Mouse (Mus musculus): ENCODE measurements around the gene Col6a3. TPM values are rescaled to one million over a fixed set of nuclear protein-coding genes. Genes with fewer than 3 reads are reported as not detected.

Gene Col6a3
- polyA plus RNA-seq, 1 experiment from 2014 or later: 3.0 TPM

- DNase-seq (ENCODE audit: low spot score): no peak
- WGBS: 89% methylated on average over 4 of the region's 4 CpGs
- H3K27me3 ChIP-seq (ENCODE audit: low read depth, poor library complexity, severe bottlenecking): no peaks in the 10 kb centered on the region
- H3K36me3 ChIP-seq: no peaks in the 10 kb centered on the region
- no peak overlapping the region for H3K27ac ChIP-seq (replicated peaks)
- H3K4me3 ChIP-seq: no peak overlapping the region
- no peaks in the 10 kb centered on the region for H3K4me1 ChIP-seq
- no peaks in the 10 kb centered on the region for H3K9me3 ChIP-seq (replicated peaks)
Measured at GRCm38 (mm10) chr1:90838657-90839056, 5.1 kb downstream of the Col6a3 start.

GRCm38 (mm10) chr1:90838221-90838620 is 5.5 kb downstream of the Col6a3 start:
- H3K36me3 ChIP-seq: no peaks in the 10 kb centered on the region
- no peaks in the 10 kb centered on the region for H3K4me1 ChIP-seq
- no peak overlapping the region for H3K27ac ChIP-seq (replicated peaks)
- no peaks in the 10 kb centered on the region for H3K27me3 ChIP-seq (ENCODE audit: low read depth, poor library complexity, severe bottlenecking)
- no peak for DNase-seq (ENCODE audit: low spot score)
- no peaks in the 10 kb centered on the region for H3K9me3 ChIP-seq (replicated peaks)
- H3K4me3 ChIP-seq: no peak overlapping the region
- 77% methylated on average over 12 of the region's 12 CpGs for WGBS

DNA sequence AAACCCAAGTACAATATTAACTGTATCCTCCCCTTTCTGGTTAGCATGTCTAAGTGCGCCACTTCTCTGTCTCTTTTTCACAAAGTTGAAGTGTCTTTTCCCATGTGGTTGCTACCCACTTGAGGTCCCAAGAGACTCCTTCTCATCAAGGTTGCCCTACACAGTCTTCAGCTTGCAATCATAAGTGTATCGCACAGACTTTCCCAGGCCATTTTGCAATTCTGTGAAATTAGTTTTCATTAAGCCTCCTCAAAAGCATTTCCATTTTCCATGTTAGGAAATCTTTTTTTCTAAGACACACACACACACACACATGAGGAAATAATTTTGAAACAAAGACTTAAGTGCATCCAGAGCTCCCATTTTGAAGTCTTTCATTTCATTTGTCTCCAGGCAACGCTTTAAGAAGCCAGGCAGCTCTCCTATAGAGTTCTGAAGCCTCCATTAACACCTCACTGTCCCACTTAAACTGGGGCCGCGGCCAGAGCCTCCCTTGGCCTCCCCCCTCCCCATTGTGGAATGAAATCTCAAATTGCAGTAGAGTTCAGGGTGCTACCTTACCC is 7.5 kb downstream of the Col6a3 start:
- Histone ChIP-seq H3K4me1 (no peaks in the 10 kb centered on the region), H3K9me3 (replicated peaks) (no peaks in the 10 kb centered on the region), H3K27ac (replicated peaks) (no peak overlapping the region), H3K27me3 (ENCODE audit: low read depth, poor library complexity, severe bottlenecking) (no peaks in the 10 kb centered on the region), H3K36me3 (no peaks in the 10 kb centered on the region), H3K4me3 (no peak overlapping the region)
- WGBS: 79% methylated on average over 5 of the region's 5 CpGs
- no peak for DNase-seq (ENCODE audit: low spot score)

GRCm38 (mm10) chr1:90834701-90835100 is 9.1 kb downstream of the Col6a3 start:
- Histone ChIP-seq H3K4me1 (no peaks in the 10 kb centered on the region), H3K4me3 (no peak overlapping the region), H3K9me3 (replicated peaks) (no peaks in the 10 kb centered on the region), H3K27ac (replicated peaks) (no peak overlapping the region), H3K36me3 (no peaks in the 10 kb centered on the region), H3K27me3 (ENCODE audit: low read depth, poor library complexity, severe bottlenecking) (no peaks in the 10 kb centered on the region)
- 69% methylated on average over 6 of the region's 6 CpGs for WGBS
- DNase-seq (ENCODE audit: low spot score): no peak

DNA sequence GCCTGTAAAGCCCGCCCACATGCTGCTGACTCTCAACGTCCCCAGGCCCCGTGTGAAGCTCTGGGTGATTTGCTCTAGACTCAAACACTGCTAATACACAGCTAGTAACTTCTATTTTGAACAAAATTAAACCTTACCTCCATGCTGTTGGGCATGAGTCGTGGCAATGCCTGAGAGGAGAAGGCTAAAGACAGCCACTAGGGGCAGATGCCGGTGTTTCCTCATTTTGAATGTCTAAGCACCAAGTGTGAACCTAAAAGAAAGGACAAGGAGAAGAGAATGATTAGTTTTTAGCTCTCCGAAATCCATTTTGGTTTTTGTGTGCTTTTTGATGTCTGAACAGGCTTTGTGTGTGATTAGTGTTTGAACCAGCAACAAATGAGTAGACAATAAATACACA is 13.8 kb downstream of the Col6a3 start:
- H3K9me3 ChIP-seq (replicated peaks): no peaks in the 10 kb centered on the region
- no peak for DNase-seq (ENCODE audit: low spot score)
- H3K36me3 ChIP-seq: no peaks in the 10 kb centered on the region
- 53% methylated on average over 6 of the region's 6 CpGs for WGBS
- H3K4me1 ChIP-seq: no peaks in the 10 kb centered on the region
- H3K4me3 ChIP-seq: no peak overlapping the region
- H3K27me3 ChIP-seq (ENCODE audit: low read depth, poor library complexity, severe bottlenecking): no peaks in the 10 kb centered on the region
- H3K27ac ChIP-seq (replicated peaks): no peak overlapping the region

GRCm38 (mm10) chr1:90813226-90813625 is 30.5 kb downstream of the Col6a3 start:
- DNase-seq (ENCODE audit: low spot score): peak; percentile 15
- no peak overlapping the region for H3K27ac ChIP-seq (replicated peaks)
- WGBS: 67% methylated on average over 15 of the region's 15 CpGs
- peaks cover 12% of the 10 kb centered on the region for H3K4me1 ChIP-seq
- H3K36me3 ChIP-seq: no peaks in the 10 kb centered on the region
- no peaks in the 10 kb centered on the region for H3K9me3 ChIP-seq (replicated peaks)
- H3K27me3 ChIP-seq (ENCODE audit: low read depth, poor library complexity, severe bottlenecking): no peaks in the 10 kb centered on the region
- no peak overlapping the region for H3K4me3 ChIP-seq

- DNase-seq (ENCODE audit: low spot score): no peak
- H3K4me3 ChIP-seq: no peak overlapping the region
- no peaks in the 10 kb centered on the region for H3K9me3 ChIP-seq (replicated peaks)
- no peaks in the 10 kb centered on the region for H3K36me3 ChIP-seq
- peaks cover 12% of the 10 kb centered on the region for H3K4me1 ChIP-seq
- no peaks in the 10 kb centered on the region for H3K27me3 ChIP-seq (ENCODE audit: low read depth, poor library complexity, severe bottlenecking)
- 76% methylated on average over 9 of the region's 9 CpGs for WGBS
- no peak overlapping the region for H3K27ac ChIP-seq (replicated peaks)
Measured at GRCm38 (mm10) chr1:90808930-90809329, 34.8 kb downstream of the Col6a3 start.

DNA sequence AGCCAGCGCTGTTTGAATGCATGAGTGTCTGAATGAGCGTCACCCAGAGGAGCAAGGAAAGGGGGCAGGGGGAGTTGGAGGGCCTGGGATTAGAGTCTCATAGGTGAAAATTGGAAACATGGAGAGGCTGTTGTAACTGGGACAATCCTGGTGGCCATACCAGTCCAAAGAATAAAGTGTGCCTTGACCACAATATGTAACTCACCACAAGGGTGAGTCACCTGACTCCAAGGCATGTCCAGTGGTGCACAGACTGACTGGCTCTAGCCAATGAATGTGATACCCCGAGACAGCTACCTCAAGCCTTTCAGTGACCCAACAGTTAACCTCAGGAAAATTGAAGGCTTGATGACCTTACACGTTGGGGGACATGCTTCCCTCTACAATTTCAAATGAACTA is 40.7 kb downstream of the Col6a3 start:
- DNase-seq (ENCODE audit: low spot score): no peak
- Histone ChIP-seq H3K27ac (replicated peaks) (no peak overlapping the region), H3K4me1 (no peaks in the 10 kb centered on the region), H3K4me3 (no peak overlapping the region), H3K36me3 (no peaks in the 10 kb centered on the region), H3K9me3 (replicated peaks) (no peaks in the 10 kb centered on the region), H3K27me3 (ENCODE audit: low read depth, poor library complexity, severe bottlenecking) (no peaks in the 10 kb centered on the region)
- 88% methylated on average over 4 of the region's 4 CpGs for WGBS

DNA sequence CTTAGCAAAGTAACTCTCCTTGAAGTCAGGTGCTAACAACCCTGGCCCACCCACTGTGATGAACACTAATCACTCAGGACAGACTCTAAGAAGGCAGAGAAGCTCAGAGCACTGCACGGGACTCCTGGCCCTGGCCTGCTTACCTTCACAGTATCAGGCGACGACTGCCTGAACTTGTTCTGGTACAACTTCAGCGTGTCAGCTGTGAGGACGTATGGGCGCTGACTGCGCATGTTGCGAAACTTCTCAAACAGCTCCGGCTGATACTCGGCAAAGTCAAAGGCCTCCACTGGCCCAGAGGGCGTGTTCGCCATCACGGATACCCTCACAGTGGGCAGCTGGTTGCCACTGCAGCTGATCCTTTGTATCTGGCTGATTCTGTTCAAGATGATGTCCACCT is 42.7 kb downstream of the Col6a3 start:
- Histone ChIP-seq H3K27me3 (ENCODE audit: low read depth, poor library complexity, severe bottlenecking) (no peaks in the 10 kb centered on the region), H3K9me3 (replicated peaks) (no peaks in the 10 kb centered on the region), H3K4me1 (no peaks in the 10 kb centered on the region), H3K36me3 (no peaks in the 10 kb centered on the region), H3K27ac (replicated peaks) (no peak overlapping the region), H3K4me3 (no peak overlapping the region)
- no peak for DNase-seq (ENCODE audit: low spot score)
- WGBS: 91% methylated on average over 13 of the region's 13 CpGs

GRCm38 (mm10) chr1:90800466-90800865 is 43.3 kb downstream of the Col6a3 start:
- Histone ChIP-seq H3K4me3 (no peak overlapping the region), H3K4me1 (no peaks in the 10 kb centered on the region), H3K9me3 (replicated peaks) (no peaks in the 10 kb centered on the region), H3K36me3 (no peaks in the 10 kb centered on the region), H3K27me3 (ENCODE audit: low read depth, poor library complexity, severe bottlenecking) (no peaks in the 10 kb centered on the region), H3K27ac (replicated peaks) (no peak overlapping the region)
- WGBS: 86% methylated on average over 3 of the region's 3 CpGs
- DNase-seq (ENCODE audit: low spot score): no peak

DNA sequence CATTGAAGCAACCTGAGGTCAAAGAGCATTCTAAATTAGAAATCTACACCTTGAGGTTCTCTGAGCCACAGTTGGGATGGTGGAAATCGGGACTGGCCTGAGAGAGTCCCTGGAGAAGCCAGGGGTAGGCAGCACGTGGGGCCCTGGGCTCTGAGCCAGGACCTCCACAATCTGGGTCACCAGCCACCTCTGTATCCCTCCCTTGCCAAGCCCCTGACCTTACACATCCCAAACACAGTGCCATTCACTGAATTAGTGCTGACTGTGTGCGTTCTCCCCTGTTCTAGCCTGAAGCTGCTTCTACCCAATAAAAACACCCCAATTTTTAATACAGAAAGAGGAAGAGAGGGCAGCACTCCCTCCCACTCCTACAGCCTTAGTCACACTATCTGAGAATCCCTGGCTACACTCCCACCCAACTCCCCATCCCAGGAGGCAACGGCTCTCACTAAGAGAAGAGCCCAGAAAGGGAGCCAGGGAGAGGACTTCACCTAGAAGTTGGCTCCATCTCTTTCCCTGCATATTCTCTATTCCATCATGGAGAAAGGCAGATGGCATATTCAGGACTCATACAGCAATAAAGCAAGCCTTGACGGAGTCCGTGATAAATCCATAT is 46.4 kb downstream of the Col6a3 start:
- Histone ChIP-seq H3K4me1 (no peaks in the 10 kb centered on the region), H3K27ac (replicated peaks) (no peak overlapping the region), H3K36me3 (no peaks in the 10 kb centered on the region), H3K9me3 (replicated peaks) (no peaks in the 10 kb centered on the region), H3K4me3 (no peak overlapping the region), H3K27me3 (ENCODE audit: low read depth, poor library complexity, severe bottlenecking) (no peaks in the 10 kb centered on the region)
- DNase-seq (ENCODE audit: low spot score): no peak
- WGBS: 91% methylated on average over 6 of the region's 6 CpGs

GRCm38 (mm10) chr1:90793368-90793767 is 50.4 kb downstream of the Col6a3 start:
- 91% methylated on average over 4 of the region's 4 CpGs for WGBS
- DNase-seq (ENCODE audit: low spot score): no peak

GRCm38 (mm10) chr1:90790925-90791324 is 52.8 kb downstream of the Col6a3 start:
- Histone ChIP-seq H3K36me3 (no peaks in the 10 kb centered on the region), H3K27ac (replicated peaks) (no peak overlapping the region), H3K9me3 (replicated peaks) (no peaks in the 10 kb centered on the region), H3K4me1 (no peaks in the 10 kb centered on the region), H3K4me3 (no peak overlapping the region), H3K27me3 (ENCODE audit: low read depth, poor library complexity, severe bottlenecking) (no peaks in the 10 kb centered on the region)
- 90% methylated on average over 4 of the region's 4 CpGs for WGBS
- no peak for DNase-seq (ENCODE audit: low spot score)

More at GRCm38 (mm10) chr1:90793368-90793767, 50.4 kb downstream of the Col6a3 start:
- Histone ChIP-seq H3K4me1 (no peaks in the 10 kb centered on the region), H3K36me3 (no peaks in the 10 kb centered on the region), H3K4me3 (no peak overlapping the region), H3K27me3 (ENCODE audit: low read depth, poor library complexity, severe bottlenecking) (no peaks in the 10 kb centered on the region), H3K27ac (replicated peaks) (no peak overlapping the region), H3K9me3 (replicated peaks) (no peaks in the 10 kb centered on the region)
